Mouse (Mus musculus): Measurements from ENCODE around the gene Zdhhc21. TPM values are rescaled to one million over a fixed set of nuclear protein-coding genes. Genes with fewer than 3 reads are reported as not detected.

Zdhhc21 gene
- polyA plus RNA-seq, 1 experiment from 2014 or later, result 15.1 TPM

- no peaks in the 10 kb centered on the region for H3K27me3 ChIP-seq (replicated peaks)
Observed at GRCm38 (mm10) chr4:82815296-82815695, 44.5 kb downstream of the Zdhhc21 start.

GRCm38 (mm10) chr4:82813356-82813755, 46.4 kb downstream of the Zdhhc21 start:
- WGBS, result 67% methylated on average over 6 of the region's 6 CpGs
- no peaks in the 10 kb centered on the region for H3K27me3 ChIP-seq (replicated peaks)
- no peaks in the 10 kb centered on the region for H3K9me3 ChIP-seq
- H3K36me3 ChIP-seq, result 0 out of 2 replicates have a peak, but pooled peaks cover 3% of the 10 kb centered on the region
- H3K4me2 ChIP-seq, result no peak overlapping the region
- no peak overlapping the region for H3K27ac ChIP-seq
- ATAC-seq (ENCODE audit: insufficient read depth, low FRiP score, low read depth), result no peak
- no peaks in the 10 kb centered on the region for H3K4me1 ChIP-seq
- H3K9ac ChIP-seq, result no peak overlapping the region
- no peak overlapping the region for H3K4me3 ChIP-seq (replicated peaks)

More at GRCm38 (mm10) chr4:82815296-82815695, 44.5 kb downstream of the Zdhhc21 start:
- 38% methylated on average over 4 of the region's 4 CpGs for WGBS
- H3K27ac ChIP-seq, result no peak overlapping the region
- ATAC-seq (ENCODE audit: insufficient read depth, low FRiP score, low read depth), result peak; percentile 76; the same call in 1 of the 2 replicates
- 0 out of 2 replicates have a peak, but pooled peaks cover 2% of the 10 kb centered on the region for H3K36me3 ChIP-seq
- H3K4me2 ChIP-seq, result no peak overlapping the region
- H3K9ac ChIP-seq, result no peak overlapping the region
- no peaks in the 10 kb centered on the region for H3K9me3 ChIP-seq
- H3K4me1 ChIP-seq, result no peaks in the 10 kb centered on the region
- H3K4me3 ChIP-seq (replicated peaks), result no peak overlapping the region

DNA sequence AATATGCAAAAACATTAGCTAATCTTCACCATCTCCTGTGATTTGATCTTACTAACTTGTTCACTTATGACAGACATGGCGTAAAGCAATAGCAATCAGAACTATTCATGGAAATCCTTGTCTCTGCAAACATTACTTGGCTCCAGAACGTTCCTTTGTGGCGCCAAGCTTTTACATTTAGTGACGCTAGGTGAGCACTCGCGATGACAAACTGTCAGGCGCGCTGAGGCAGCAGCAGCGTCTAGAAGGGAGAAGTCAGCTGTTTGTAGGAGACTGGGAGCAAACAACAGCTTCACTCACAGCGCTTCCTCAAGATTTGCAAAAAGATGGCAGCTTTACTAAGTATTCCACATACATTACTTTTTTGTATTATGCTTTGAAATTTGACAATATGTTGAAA, 51.9 kb downstream of the Zdhhc21 start:
- no peak for ATAC-seq (ENCODE audit: insufficient read depth, low FRiP score, low read depth)
- Histone ChIP-seq H3K27me3 (replicated peaks) (no peaks in the 10 kb centered on the region), H3K4me3 (replicated peaks) (no peak overlapping the region), H3K36me3 (peaks cover 6% of the 10 kb centered on the region; the same call in 1 of the 2 replicates), H3K4me2 (no peak overlapping the region), H3K4me1 (no peaks in the 10 kb centered on the region), H3K9ac (no peak overlapping the region), H3K9me3 (no peaks in the 10 kb centered on the region), H3K27ac (no peak overlapping the region)
- WGBS, result 71% methylated on average over 10 of the region's 10 CpGs

GRCm38 (mm10) chr4:82806176-82806757, 53.5 kb downstream of the Zdhhc21 start:
- Histone ChIP-seq H3K27me3 (replicated peaks) (no peaks in the 10 kb centered on the region), H3K36me3 (peaks cover 6% of the 10 kb centered on the region; the same call in 1 of the 2 replicates), H3K9ac (no peak overlapping the region), H3K4me3 (replicated peaks) (no peak overlapping the region), H3K9me3 (no peaks in the 10 kb centered on the region), H3K4me1 (no peaks in the 10 kb centered on the region), H3K27ac (no peak overlapping the region), H3K4me2 (no peak overlapping the region)
- WGBS, result 89% methylated on average over 10 of the region's 10 CpGs
- ATAC-seq (ENCODE audit: insufficient read depth, low FRiP score, low read depth), result no peak

GRCm38 (mm10) chr4:82804019-82804418, 55.7 kb downstream of the Zdhhc21 start:
- H3K27ac ChIP-seq, result no peak overlapping the region
- WGBS, result 39% methylated on average over 2 of the region's 2 CpGs
- no peak for ATAC-seq (ENCODE audit: insufficient read depth, low FRiP score, low read depth)
- H3K27me3 ChIP-seq (replicated peaks), result no peaks in the 10 kb centered on the region
- peaks cover 3% of the 10 kb centered on the region; the same call in 1 of the 2 replicates for H3K36me3 ChIP-seq
- H3K9ac ChIP-seq, result no peak overlapping the region
- no peak overlapping the region for H3K4me2 ChIP-seq
- no peaks in the 10 kb centered on the region for H3K9me3 ChIP-seq
- no peaks in the 10 kb centered on the region for H3K4me1 ChIP-seq
- H3K4me3 ChIP-seq (replicated peaks), result no peak overlapping the region

- no peaks in the 10 kb centered on the region for H3K27me3 ChIP-seq (replicated peaks)
- ATAC-seq (ENCODE audit: insufficient read depth, low FRiP score, low read depth), result no peak
- H3K9ac ChIP-seq, result no peak overlapping the region
- no peaks in the 10 kb centered on the region for H3K36me3 ChIP-seq
- no peaks in the 10 kb centered on the region for H3K9me3 ChIP-seq
- H3K4me1 ChIP-seq, result no peaks in the 10 kb centered on the region
- WGBS, result 85% methylated on average over 6 of the region's 6 CpGs
- no peak overlapping the region for H3K4me3 ChIP-seq (replicated peaks)
- H3K27ac ChIP-seq, result no peak overlapping the region
- H3K4me2 ChIP-seq, result no peak overlapping the region
Observed at GRCm38 (mm10) chr4:82793608-82794007, 66.2 kb downstream of the Zdhhc21 start.

DNA sequence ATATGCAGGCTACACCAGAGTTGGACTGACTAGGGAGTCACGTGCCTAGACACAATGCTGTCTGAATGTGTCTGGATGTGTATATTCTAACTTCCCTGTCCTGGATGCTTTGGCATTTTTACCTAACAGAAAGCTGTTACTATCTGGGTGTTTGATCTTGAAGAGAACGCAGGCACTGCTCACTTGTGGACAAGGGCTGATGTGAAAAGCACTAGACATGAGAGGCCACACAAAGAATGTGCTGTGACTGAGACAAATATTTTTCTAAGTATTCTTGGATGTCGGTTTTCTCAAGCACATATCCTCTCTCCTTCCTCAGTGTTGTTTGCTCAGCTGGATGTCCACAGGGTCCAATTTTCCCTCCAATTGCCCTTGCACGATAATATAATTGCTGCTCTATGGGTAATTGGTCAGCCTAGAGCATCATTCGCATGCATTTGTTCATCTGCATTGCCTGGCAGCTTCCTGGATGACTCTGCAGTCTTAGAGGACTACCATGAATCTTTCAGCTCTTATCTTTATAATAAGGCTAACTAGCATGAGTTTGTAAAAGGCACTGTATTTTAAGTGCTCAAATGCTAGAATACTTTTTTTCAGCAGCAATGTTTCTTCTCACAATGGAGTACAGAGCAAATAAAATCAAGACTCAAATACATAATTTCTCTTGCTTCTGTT, 66.7 kb downstream of the Zdhhc21 start:
- WGBS, result 65% methylated on average over 5 of the region's 5 CpGs
- Histone ChIP-seq H3K4me2 (no peak overlapping the region), H3K36me3 (no peaks in the 10 kb centered on the region), H3K4me1 (no peaks in the 10 kb centered on the region), H3K9ac (no peak overlapping the region), H3K27me3 (replicated peaks) (no peaks in the 10 kb centered on the region), H3K4me3 (replicated peaks) (no peak overlapping the region), H3K27ac (no peak overlapping the region), H3K9me3 (no peaks in the 10 kb centered on the region)
- ATAC-seq (ENCODE audit: insufficient read depth, low FRiP score, low read depth), result no peak

- Histone ChIP-seq H3K36me3 (no peaks in the 10 kb centered on the region), H3K9me3 (no peaks in the 10 kb centered on the region), H3K9ac (no peak overlapping the region), H3K4me1 (no peaks in the 10 kb centered on the region), H3K4me3 (replicated peaks) (no peak overlapping the region), H3K27me3 (replicated peaks) (no peaks in the 10 kb centered on the region), H3K27ac (no peak overlapping the region), H3K4me2 (no peak overlapping the region)
- ATAC-seq (ENCODE audit: insufficient read depth, low FRiP score, low read depth), result no peak
- 69% methylated on average over 11 of the region's 11 CpGs for WGBS
Observed at GRCm38 (mm10) chr4:82765513-82766216, 94.1 kb downstream of the Zdhhc21 start.

- Histone ChIP-seq H3K4me3 (replicated peaks) (no peak overlapping the region), H3K9me3 (no peaks in the 10 kb centered on the region)
- no peak for ATAC-seq (ENCODE audit: insufficient read depth, low FRiP score, low read depth)
Observed at GRCm38 (mm10) chr4:82763586-82763985, 96.2 kb downstream of the Zdhhc21 start.

GRCm38 (mm10) chr4:82762430-82763119, 97.2 kb downstream of the Zdhhc21 start:
- Histone ChIP-seq H3K4me2 (peak overlapping the region; percentile 14; the same call in 1 of the 2 replicates), H3K27ac (no peak overlapping the region)
- no peak for ATAC-seq (ENCODE audit: insufficient read depth, low FRiP score, low read depth)

More at GRCm38 (mm10) chr4:82763586-82763985, 96.2 kb downstream of the Zdhhc21 start:
- no peaks in the 10 kb centered on the region for H3K27me3 ChIP-seq (replicated peaks)
- H3K4me2 ChIP-seq, result no peak overlapping the region
- 41% methylated on average over 5 of the region's 5 CpGs for WGBS
- no peaks in the 10 kb centered on the region for H3K36me3 ChIP-seq
- H3K4me1 ChIP-seq, result no peaks in the 10 kb centered on the region
- H3K9ac ChIP-seq, result no peak overlapping the region
- no peak overlapping the region for H3K27ac ChIP-seq

GRCm38 (mm10) chr4:82756295-82756626, 103.5 kb downstream of the Zdhhc21 start:
- H3K36me3 ChIP-seq, result no peaks in the 10 kb centered on the region
- no peaks in the 10 kb centered on the region for H3K9me3 ChIP-seq
- H3K4me3 ChIP-seq (replicated peaks), result no peak overlapping the region
- ATAC-seq (ENCODE audit: insufficient read depth, low FRiP score, low read depth), result no peak
- no peaks in the 10 kb centered on the region for H3K4me1 ChIP-seq
- no peak overlapping the region for H3K27ac ChIP-seq
- 28% methylated on average over 3 of the region's 3 CpGs for WGBS
- H3K9ac ChIP-seq, result no peak overlapping the region
- H3K4me2 ChIP-seq, result no peak overlapping the region
- no peaks in the 10 kb centered on the region for H3K27me3 ChIP-seq (replicated peaks)

More at GRCm38 (mm10) chr4:82762430-82763119, 97.2 kb downstream of the Zdhhc21 start:
- H3K9me3 ChIP-seq, result no peaks in the 10 kb centered on the region
- no peak overlapping the region for H3K4me3 ChIP-seq (replicated peaks)
- 8% methylated on average over 10 of the region's 10 CpGs for WGBS
- no peaks in the 10 kb centered on the region for H3K4me1 ChIP-seq
- H3K27me3 ChIP-seq (replicated peaks), result no peaks in the 10 kb centered on the region
- no peaks in the 10 kb centered on the region for H3K36me3 ChIP-seq
- H3K9ac ChIP-seq, result no peak overlapping the region

Data from stomach, embryonic 15.5 days (tissue).